Mouse (Mus musculus) liver, embryonic 14.5 days (tissue): ENCODE measurements around the gene Acat2.

Experiments
- CTCF ChIP-seq: IDR thresholded peaks from 2 replicates; pipeline ENCODE4 v1.5.1; 2016; ENCODE audit warnings: antibody characterized with exemption, low read depth, control low read depth
- EP300 ChIP-seq: IDR thresholded peaks from 2 replicates; pipeline ENCODE4 v1.6.1; 2016; ENCODE audit warnings: antibody characterized with exemption, low read depth

DNA sequence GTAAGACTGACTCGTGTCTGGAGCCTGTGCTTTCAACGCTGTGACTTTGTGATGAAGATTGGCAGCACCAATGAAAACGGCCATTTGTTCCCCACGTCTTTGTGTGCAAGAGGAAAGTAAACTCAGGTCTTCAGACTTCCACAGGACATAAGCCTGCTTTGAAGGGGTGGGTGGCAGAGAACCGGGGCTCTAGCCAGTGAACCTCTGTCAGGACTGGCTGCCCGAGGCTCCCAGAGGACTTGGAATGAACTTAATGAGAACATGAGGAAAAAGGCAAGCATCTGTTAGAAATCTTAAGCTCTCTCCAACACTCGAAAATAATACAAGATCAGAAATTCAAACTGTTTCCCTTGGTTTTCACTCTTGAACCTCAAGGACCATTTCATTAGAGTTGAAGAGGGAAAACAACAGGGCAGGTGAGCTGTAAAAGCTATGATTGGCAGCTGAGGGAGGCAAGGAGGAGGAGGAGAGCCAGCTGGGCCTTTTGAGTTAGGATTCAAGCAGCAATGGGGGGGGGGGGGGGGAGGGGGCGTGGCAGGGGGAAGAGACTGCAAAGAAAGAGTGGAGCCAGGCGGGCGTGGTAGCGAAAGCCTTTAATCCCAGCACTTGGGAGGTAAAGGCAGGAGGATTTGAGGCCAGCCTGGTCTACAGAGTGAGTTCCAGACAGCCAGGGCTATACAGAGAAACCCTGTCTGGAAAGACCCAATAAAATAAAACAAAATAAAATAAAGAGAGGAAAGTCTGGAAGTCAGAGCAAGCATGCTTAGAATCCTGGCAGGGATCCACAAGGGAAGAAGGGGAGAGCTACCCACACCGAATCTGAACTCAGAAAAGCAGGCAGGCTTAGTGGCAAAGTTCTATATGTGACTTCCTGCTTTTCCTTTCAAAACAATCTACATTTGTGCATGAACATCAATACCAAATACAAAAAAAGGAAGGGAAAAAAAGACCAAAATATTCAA is 56.9 kb downstream of the Acat2 start:
- TF ChIP-seq EP300 (no peak), CTCF (no peak)
